Mouse (Mus musculus) limb, embryonic 14.5 days (tissue): ENCODE measurements around the gene Sbp. TPM values are rescaled to one million over a fixed set of nuclear protein-coding genes. Genes with fewer than 3 reads are reported as not detected.
"Not testable (repeated sequence)": the region's sequence is repeated elsewhere in the genome, so short reads cannot be mapped to it uniquely, and the experiment has no call there.

Source experiments
- ATAC-seq: fragments of 200-750 bp; cut with Nextera tagmentation; 2 replicates; pipeline ENCODE4 v1.8.0; 2017; ENCODE audit warnings: low read depth, moderate number of reproducible peaks, moderate TSS enrichment; ENCODE audit not compliant: low FRiP score
- DNase-seq: peaks from one replicate; pipeline ENCODE4 v3.0.0-alpha.2; 2015; ENCODE audit warnings: low spot score
- H3K27ac ChIP-seq: fragments of 300-500 bp; sonication (generic); replicated peaks from 2 replicates; pipeline ENCODE4 v1.5.1; 2014; ENCODE audit warnings: low read depth, mild to moderate bottlenecking, low read length, moderate library complexity, mixed read lengths
- H3K27me3 ChIP-seq: fragments of 300-500 bp; sonication (generic); 2 replicates; pipeline ENCODE4 v1.6.1; 2014; ENCODE audit warnings: low read length, mixed read lengths; ENCODE audit not compliant: control insufficient read depth, insufficient read depth
- H3K36me3 ChIP-seq: fragments of 300-500 bp; sonication (generic); 2 replicates; pipeline ENCODE4 v1.6.1; 2014; ENCODE audit warnings: mild to moderate bottlenecking, low read length, moderate library complexity, mixed read lengths; ENCODE audit not compliant: control insufficient read depth, insufficient read depth
- H3K4me1 ChIP-seq: fragments of 300-500 bp; sonication (generic); 2 replicates; pipeline ENCODE4 v1.6.1; 2014; ENCODE audit warnings: antibody characterized with exemption, low read length, mixed read lengths; ENCODE audit not compliant: control insufficient read depth, insufficient read depth
- H3K4me2 ChIP-seq: fragments of 300-500 bp; sonication (generic); replicated peaks from 2 replicates; pipeline ENCODE4 v1.6.1; 2014; ENCODE audit warnings: low read depth, mild to moderate bottlenecking, low read length, moderate library complexity; ENCODE audit not compliant: severe bottlenecking
- H3K4me3 ChIP-seq: fragments of 300-500 bp; sonication (generic); replicated peaks from 2 replicates; pipeline ENCODE4 v1.5.1; 2014; ENCODE audit warnings: low read length
- H3K9ac ChIP-seq: fragments of 300-500 bp; sonication (generic); 2 replicates; pipeline ENCODE4 v1.6.1; 2014; ENCODE audit warnings: mild to moderate bottlenecking, low read depth, low read length, moderate library complexity; ENCODE audit not compliant: severe bottlenecking
- H3K9me3 ChIP-seq: fragments of 300-500 bp; sonication (generic); 2 replicates; pipeline ENCODE4 v1.6.1; 2016; ENCODE audit warnings: low read length; ENCODE audit not compliant: control insufficient read depth
- POLR2A ChIP-seq: fragments of 200-500 bp; IDR thresholded peaks from 2 replicates; pipeline ENCODE4 v1.8.0; 2012; ENCODE audit warnings: inconsistent platforms, mild to moderate bottlenecking, moderate library complexity, borderline replicate concordance; ENCODE audit not compliant: insufficient read depth, insufficient read length; ENCODE audit errors: extremely low read depth
- WGBS: fragments of 180-500 bp; shearing (Covaris S2); extraction: QIAGEN DNeasy Blood & Tissue Kit; methylation state at CpG from one replicate; pipeline ENCODE4 v1.1.7; 2014; 5-methylcytosine and 5-hydroxymethylcytosine counted together
- polyA plus RNA-seq, 2 experiments: library from polyadenylated mRNA; depleted of rRNA in 1 of 2; stranded (reverse) in 1 of 2; unstranded in 1 of 2; fragments of >200 nt; fragmentation: Nextera tagmentation in 1 of 2; extraction: Ambion mirVana in 1 of 2; gene quantifications; 2 replicates each; pipeline versions ENCODE4 v1.2.1 to v1.2.3; 2012 to 2014

Gene Sbp
- polyA plus RNA-seq (2012; rRNA removed): not detected in 2 replicates
- not detected in 2 replicates for polyA plus RNA-seq (2014; fragmentation: Nextera tagmentation; extraction: Ambion mirVana)

- Histone ChIP-seq H3K36me3 (no peaks in the 10 kb centered on the region), H3K4me3 (no peak within 1 kb of the TSS), H3K27me3 (no peaks in the 10 kb centered on the region), H3K4me2 (no peak within 1 kb of the TSS), H3K4me1 (no peaks in the 10 kb centered on the region), H3K9ac (no peak within 1 kb of the TSS), H3K27ac (no peak within 1 kb of the TSS), H3K9me3 (no peaks in the 10 kb centered on the region)
- TF ChIP-seq POLR2A: no peak
- ATAC-seq: no peak
- DNase-seq: no peak
These were observed at the start of gene Sbp for GRCm38 (mm10) chr17:23941372-23941771. Gene Sbp, plus strand, starts transcription at chr17:23941672.

GRCm38 (mm10) chr17:23917158-23917557 is 24.3 kb upstream of the Sbp start, which contains the start of gene Dcpp3:
Gene Dcpp3, plus strand, starts transcription at chr17:23917458.
- not testable (repeated sequence) for H3K4me3 ChIP-seq, H3K4me2 ChIP-seq, H3K27me3 ChIP-seq, H3K36me3 ChIP-seq, H3K9ac ChIP-seq, H3K9me3 ChIP-seq, ATAC-seq, H3K4me1 ChIP-seq, DNase-seq, H3K27ac ChIP-seq
- WGBS: 70% methylated on average over 3 of the region's 4 CpGs

- DNase-seq: peak; percentile 92
- H3K4me2 ChIP-seq: peak overlapping the region; percentile 70
- ATAC-seq: peak; percentile 96
- H3K9me3 ChIP-seq: no peaks in the 10 kb centered on the region
- peak overlapping the region; percentile 83 for H3K27ac ChIP-seq
- H3K27me3 ChIP-seq: no peaks in the 10 kb centered on the region
- H3K9ac ChIP-seq: peak overlapping the region; percentile 57
- H3K4me3 ChIP-seq: peak overlapping the region; percentile 51
- H3K4me1 ChIP-seq: peaks cover 8% of the 10 kb centered on the region
- TF ChIP-seq POLR2A: peak; percentile 77; the same call in 1 of the 2 replicates
- under 1% methylated on average over 29 of the region's 29 CpGs for WGBS
- H3K36me3 ChIP-seq: no peaks in the 10 kb centered on the region
These were observed 16.9 kb upstream of the Sbp start for GRCm38 (mm10) chr17:23924531-23925007.

- no peak for TF ChIP-seq POLR2A
- H3K4me2 ChIP-seq: peak overlapping the region; percentile 70
- peak overlapping the region; percentile 83 for H3K27ac ChIP-seq
- H3K9ac ChIP-seq: peak overlapping the region; percentile 57
- H3K36me3 ChIP-seq: no peaks in the 10 kb centered on the region
- WGBS: under 1% methylated on average over 14 of the region's 14 CpGs
- H3K4me1 ChIP-seq: peaks cover 8% of the 10 kb centered on the region
- no peaks in the 10 kb centered on the region for H3K9me3 ChIP-seq
- DNase-seq (peak; percentile 73), ATAC-seq (peak; percentile 82)
- H3K4me3 ChIP-seq: peak overlapping the region; percentile 51
- H3K27me3 ChIP-seq: no peaks in the 10 kb centered on the region
These were observed 16.4 kb upstream of the Sbp start for GRCm38 (mm10) chr17:23925090-23925493.

GRCm38 (mm10) chr17:23931157-23931556 is 10.3 kb upstream of the Sbp start:
- no peaks in the 10 kb centered on the region for H3K27me3 ChIP-seq
- 74% methylated on average over 5 of the region's 5 CpGs for WGBS
- no peak for DNase-seq

GRCm38 (mm10) chr17:23947486-23947885 is 6.0 kb downstream of the Sbp start:
- H3K4me2 ChIP-seq, DNase-seq, H3K9me3 ChIP-seq, H3K36me3 ChIP-seq, H3K27me3 ChIP-seq, H3K9ac ChIP-seq, H3K4me3 ChIP-seq, ATAC-seq, H3K27ac ChIP-seq, H3K4me1 ChIP-seq: not testable (repeated sequence)
- 67% methylated on average over 4 of the region's 4 CpGs for WGBS

More at GRCm38 (mm10) chr17:23931157-23931556, 10.3 kb upstream of the Sbp start:
- no peak overlapping the region for H3K9ac ChIP-seq
- no peaks in the 10 kb centered on the region for H3K36me3 ChIP-seq
- no peak overlapping the region for H3K4me2 ChIP-seq
- H3K4me3 ChIP-seq: no peak overlapping the region
- no peak overlapping the region for H3K27ac ChIP-seq
- no peak for TF ChIP-seq POLR2A
- ATAC-seq: no peak
- H3K4me1 ChIP-seq: no peaks in the 10 kb centered on the region
- H3K9me3 ChIP-seq: no peaks in the 10 kb centered on the region
